Mouse (Mus musculus): Measurements from ENCODE around the gene Dcdc2c.
A peak's percentile ranks its signal among the peaks of the same experiment; 100 is the strongest.

Gene Dcdc2c

DNA sequence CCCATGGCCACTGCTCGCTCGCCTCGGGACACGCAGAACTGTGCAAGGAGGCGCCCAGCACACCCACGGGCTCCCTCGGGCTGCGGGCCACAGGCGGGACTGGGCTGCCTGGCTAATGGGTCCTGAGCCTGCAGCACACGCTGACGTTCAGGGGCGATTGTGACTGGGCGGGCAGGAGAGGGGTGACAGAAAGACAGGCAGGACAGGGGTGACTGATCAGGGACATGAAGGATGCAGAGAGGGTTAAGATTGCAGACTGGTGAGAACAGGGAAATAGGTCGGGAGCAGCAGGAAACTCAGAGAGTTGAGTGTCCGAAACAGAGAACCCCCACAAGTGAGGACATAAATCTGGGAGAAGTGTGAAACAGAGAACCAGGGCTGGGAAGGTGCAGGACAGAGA, at the start of gene Dcdc2c:
TSS of gene Dcdc2c (minus strand) at position 101 of the 400 bp plus-strand sequence.
- DNase-seq (ENCODE audit: low spot score), result no peak

DNA sequence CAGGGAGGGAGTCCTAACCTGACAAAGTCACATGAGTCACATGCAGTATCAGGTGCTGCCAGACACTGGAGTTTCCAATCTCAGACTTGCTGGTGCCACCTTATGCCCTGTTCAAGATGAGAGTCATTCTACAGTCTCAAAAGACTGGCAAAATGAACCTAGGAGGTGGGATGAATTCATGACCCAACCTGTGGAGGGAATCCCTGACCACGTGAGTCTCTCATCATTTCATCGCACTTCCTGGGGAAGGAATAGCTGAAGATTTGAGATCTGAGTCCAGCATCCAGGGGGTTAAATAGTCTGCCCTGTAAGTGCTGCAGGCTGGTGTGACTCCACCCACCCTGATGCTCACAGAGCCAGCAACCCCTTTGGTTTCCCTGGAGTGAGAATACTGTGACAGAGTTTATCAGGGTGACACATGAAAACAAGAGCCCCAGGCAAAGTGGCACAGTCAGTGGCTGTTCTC, 46.4 kb upstream of the Dcdc2c start:
- no peak for DNase-seq (ENCODE audit: low spot score)

DNA sequence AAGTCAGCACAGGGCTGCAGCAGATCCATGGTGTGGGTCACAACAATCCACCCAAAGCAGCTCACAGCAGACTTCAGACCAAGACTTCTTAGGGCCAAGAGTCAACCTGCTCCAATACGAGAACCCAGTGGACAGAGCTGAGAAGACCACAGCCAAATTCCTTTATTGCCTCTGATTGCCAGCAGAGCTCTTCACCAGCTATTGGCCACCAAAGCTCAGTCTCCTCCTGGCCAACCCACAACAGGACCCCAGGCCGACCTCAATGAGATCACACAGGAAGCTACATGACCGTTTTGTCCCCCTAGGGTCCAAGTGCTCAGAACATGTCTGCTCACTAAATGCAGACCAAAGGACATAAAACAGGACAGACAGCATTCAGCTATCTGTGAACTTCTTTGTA, 45.9 kb upstream of the Dcdc2c start:
- DNase-seq (ENCODE audit: low spot score), result no peak

DNA sequence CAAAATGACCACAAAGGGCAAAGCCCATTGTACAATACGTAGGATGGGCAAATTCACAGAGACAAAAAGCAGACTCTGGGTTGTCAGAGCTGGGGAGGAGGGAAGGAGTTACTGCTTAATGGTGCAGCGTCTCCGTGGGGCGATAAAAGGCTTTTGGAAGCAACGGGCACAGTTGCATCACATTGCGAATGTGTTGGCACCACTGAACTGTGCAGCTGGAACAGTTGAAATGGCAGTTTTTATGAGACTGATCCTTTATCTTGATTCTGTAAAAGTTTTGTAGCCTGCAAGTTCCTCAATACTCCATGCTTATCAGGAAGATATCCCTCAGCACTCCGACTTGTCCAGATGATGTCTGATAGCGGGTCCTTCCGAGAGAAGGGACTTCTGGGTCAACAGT, 45.5 kb upstream of the Dcdc2c start:
- DNase-seq (ENCODE audit: low spot score), result no peak

DNA sequence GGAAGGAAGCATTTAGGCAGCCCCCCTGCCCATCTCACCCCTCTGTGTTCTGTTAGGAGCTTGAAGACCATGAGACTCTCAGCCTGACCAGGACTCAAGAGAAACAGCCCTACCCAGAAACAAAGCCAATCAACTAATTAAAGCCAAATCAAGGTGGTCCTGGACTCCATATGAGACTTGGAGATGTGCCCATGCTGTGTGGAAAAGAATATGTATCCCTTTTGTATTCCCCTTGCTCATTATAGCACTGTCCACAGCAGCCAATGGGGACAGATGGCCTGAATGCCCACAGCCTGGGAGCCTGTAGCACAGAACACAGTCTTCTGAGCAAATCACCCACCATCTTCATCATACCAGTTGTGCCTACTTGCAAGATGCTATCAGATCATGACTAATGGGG, 44.7 kb upstream of the Dcdc2c start:
- no peak for DNase-seq (ENCODE audit: low spot score)

DNA sequence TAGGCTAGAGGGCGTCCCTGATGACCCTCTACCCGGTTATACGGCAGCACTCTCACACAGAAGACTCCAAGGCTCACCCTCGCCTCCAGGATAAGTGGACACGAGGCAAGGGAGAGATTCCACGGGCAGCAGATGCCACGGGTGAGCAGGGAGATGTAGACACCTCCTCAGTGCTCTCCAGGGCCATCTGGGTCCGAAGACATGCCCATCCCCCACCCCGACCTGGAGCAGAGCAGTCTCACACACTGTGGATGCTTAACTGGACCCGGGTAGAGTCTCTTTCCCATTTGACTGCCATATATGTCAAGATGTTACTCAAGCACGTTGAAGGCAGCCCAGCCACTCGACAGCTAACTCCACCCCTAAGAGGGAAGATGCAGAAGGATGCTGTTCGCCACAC, 38.2 kb upstream of the Dcdc2c start:
- no peak for DNase-seq (ENCODE audit: low spot score)

DNA sequence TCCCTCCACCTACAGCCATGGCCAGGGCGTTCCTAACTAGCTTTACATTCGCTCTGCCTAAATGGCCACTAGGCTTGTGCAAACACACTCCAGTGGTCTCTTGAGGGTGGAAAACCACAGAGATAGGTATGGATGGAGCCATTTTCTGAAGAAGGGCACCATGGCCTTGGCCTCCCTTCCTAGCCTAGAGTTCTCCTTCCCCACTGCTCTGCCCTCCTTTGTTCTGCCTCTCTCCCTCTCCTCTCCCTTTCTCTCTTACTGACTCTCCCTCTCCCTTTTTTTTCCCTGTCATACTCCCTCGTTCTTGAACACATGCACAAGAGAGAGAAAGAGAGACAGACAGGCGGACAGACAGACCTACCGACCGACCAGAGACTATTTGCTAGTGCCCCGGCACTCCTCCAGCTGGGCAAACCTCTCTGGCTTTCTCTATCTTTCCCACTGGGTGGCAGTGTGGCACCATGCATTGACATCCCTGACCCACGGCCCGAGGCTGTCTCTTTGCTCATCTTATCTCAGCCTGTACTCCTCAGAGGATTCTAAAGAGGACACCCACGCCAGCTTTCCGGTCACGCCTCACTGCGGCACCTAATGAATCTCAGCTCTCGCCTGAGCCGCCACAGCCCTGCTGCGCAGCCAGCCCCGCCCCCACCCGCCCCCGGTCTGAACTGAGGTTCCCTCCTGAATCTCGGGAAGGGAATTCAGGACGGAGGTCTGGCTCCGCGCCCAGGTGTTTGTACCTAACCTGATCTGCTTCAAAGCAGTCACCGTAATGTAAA, 37.1 kb upstream of the Dcdc2c start:
- DNase-seq (ENCODE audit: low spot score), result peak; percentile 81

DNA sequence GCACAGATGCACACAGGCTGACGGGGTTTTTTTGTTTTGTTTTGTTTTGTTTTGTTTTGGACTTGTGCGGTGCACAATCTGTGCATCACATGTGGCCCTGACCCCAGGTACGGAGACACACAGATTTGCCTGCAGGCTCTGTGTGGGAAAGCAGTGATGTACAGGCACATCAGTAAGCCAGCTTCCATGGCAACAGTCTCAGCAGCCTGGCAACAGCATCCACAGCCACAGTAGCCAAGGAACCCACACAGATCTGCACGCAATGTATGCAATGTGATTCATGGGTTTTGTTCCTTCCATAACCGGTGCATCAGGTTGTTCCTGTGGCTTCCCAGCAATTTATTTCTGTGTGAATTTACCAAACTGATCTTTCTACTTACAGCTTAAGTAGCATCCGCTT, 35.8 kb upstream of the Dcdc2c start:
- no peak for DNase-seq (ENCODE audit: low spot score)

DNA sequence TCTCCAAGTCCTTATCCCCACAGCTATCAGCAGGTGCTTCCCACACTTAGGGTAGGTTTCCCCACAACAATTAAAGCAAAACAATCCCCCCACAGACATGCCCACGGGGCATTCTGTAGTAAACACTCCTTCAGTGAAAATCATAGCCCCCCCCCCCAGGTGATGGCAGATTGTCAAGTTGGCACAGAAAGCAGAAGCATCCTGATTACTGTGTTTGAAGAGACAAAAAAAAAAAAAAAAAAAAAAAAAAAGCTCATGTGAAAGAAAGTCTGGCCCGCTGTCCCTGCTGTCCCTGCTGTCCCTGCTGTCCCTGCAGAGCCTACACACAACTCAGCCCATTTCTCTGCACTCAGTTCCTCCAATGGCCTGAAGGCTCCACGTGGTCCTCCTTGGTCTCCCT, 31.8 kb upstream of the Dcdc2c start:
- no peak for DNase-seq (ENCODE audit: low spot score)

DNA sequence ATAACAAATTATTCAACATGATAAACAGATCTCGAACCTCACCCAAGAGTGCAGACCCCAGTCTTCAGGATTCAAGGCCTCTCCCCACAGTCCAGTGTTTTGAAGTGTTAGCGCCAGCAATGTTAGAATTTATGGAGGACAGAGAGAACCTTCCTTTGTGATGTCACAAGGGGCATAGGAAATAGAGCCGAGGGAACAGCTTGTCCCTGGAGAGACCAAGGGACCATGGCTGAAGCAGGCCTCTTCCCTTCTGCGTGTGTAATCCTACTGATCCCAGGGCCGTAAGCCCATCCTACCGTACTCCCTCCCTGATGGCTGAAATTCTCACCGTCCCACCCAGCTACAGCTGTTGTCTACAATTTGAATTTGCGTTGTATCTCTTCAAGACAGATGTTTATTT, 30.2 kb upstream of the Dcdc2c start, which contains the start of gene Allc:
TSS of gene Allc (minus strand) at position 101 of the 400 bp plus-strand sequence.
- DNase-seq (ENCODE audit: low spot score), result no peak

DNA sequence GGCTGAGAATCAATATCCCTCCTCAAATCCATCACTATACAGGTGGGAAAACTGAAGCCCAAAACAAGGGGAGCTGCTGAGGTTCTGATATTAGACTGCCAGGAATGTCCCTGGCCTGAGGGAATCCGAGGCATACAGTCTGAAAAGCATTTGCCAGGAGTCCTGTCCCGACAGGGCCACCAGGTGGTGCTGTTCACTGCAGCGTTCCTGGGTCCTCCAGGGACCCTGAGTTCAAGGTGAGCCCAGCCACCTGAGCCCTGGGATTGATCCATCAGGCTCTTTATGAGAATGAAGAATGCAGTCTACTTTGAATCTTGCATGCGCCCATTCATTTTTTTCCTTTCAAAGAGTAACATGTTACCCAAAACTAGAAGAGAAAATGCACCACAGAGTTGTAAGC, 26.9 kb upstream of the Dcdc2c start:
- no peak for DNase-seq (ENCODE audit: low spot score)

DNA sequence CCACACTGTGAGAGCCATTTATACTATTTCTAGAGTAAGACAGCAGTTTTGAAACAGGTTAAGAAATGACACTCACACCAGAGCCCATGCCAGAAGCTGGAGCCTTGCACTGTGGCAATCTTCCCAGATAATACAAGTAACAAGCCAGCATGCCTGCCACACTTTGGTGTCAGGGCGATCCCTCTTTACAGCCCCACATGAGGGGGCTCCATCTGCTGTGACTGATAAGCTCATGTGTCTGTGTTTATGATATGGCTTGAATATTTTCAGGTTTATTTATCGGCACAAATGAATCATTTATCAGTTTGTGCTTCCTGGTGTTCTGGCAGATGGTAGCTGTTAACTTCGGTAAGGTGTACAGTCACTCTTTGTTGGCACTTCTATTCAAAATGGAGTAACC, 25.9 kb upstream of the Dcdc2c start:
- DNase-seq (ENCODE audit: low spot score), result no peak

DNA sequence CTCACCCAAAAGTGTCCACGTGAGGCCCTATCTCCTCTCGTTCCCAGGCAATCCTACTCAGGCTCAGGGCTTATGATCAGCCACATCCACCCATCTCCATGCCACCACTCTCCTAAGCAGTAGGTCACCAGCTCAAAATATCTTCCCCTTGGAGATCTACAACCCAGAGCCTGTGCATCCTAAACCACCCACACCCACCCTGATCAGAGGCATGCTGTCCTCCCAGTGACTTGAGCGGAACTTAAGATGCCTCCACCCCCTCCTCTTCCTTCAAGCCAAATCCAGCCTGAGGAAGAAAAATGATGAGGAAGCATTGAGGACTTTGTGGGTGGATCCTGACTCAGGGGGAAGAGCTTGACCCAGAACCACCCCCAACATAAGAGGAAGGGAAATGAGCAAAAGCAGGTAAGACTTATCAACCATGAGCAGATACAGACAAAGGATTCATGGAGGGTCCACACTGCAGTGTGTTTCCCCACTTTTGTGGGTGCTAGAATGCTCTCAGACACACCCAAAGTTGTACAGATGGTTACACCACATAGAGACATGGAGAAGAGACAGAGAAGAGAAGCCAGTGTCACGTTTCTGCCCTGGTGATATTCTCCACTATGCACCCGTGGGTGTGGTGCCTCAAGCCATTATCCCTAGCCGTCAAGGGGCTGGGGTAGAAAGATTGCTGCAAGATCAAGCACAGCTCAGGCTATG, 23.3 kb upstream of the Dcdc2c start:
- DNase-seq (ENCODE audit: low spot score), result no peak

DNA sequence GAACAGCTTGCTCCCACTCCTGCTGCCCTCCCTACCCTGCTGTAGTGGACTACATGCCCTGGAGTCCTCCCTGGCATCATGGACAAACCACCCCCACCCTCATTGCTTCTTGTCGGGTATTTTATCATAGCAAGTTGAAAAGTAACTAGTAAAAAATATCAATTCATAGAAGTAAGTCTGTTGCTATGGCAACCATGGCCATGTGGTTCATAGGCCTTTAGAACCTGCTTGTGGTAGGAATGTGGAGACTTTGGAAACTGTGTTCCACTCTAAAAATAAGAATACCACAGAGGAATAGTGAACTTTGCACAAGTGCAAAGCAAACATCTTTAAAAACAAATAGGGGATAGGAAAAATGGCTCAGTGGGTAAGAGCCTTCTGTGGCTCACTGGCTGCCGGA, 20.0 kb upstream of the Dcdc2c start:
- no peak for DNase-seq (ENCODE audit: low spot score)

DNA sequence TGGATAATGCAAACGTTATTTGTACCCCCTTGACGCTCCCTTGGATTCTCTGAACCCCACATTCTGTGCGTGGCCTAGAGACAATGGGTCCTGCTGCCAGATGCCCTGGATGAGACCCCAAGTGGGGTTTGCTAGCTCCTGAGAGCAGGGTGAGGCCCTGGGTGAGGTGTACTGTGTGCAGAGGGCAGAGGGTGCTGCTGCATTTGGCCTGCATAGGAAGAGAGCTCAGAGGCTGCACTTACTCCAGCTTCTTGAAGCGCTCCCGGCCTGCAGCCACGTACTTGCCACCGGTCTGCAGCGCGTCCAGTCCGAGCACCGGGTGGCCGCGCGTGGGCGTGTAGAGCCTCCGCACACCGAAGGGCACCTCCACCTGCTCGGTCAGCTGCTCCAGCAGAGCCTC, 424 bp downstream of the Dcdc2c start:
- no peak for DNase-seq (ENCODE audit: low spot score)

DNA sequence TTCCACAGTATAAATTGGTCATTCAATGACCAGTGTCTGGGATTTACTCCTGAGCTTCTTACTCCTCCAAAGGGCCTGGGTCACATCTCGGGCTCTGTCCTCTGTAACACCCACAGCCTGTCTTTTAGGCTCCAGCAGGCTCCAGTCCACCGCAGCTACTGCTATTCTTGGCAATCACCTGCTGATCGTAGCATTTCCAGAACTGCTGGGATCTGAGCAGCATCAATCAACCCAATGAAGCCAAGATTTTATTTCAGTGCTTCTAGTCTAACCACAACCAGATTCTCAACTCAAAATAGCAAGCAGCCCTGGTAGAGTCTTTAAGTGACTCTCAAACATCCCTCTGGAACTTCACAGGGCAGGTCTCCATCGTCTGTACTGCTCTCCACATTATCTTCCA, 3.3 kb downstream of the Dcdc2c start:
- DNase-seq (ENCODE audit: low spot score), result no peak

DNA sequence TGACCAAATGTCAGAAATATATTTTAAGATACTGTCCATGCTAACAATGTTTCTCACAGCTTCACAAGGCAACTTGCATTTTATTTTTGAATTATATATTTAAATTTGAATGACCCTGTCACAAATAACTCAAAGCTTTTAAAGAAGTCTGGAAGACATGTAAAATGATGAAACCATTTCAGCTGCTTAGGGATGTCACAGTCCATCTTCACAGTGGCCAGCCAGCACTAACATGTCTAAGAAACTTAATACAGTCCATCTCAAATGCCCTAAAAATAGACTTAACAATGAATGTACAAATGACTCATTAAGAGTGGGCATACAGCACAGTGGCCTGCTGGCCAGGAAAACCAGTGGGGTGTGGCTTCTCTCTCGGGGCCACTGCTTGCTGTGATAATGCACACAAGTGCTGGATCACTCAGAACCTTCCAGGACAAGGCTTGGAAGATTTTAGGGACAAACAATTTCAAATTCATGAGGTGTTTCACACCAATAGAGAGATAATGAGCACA, 37.9 kb downstream of the Dcdc2c start:
- DNase-seq (ENCODE audit: low spot score), result no peak

DNA sequence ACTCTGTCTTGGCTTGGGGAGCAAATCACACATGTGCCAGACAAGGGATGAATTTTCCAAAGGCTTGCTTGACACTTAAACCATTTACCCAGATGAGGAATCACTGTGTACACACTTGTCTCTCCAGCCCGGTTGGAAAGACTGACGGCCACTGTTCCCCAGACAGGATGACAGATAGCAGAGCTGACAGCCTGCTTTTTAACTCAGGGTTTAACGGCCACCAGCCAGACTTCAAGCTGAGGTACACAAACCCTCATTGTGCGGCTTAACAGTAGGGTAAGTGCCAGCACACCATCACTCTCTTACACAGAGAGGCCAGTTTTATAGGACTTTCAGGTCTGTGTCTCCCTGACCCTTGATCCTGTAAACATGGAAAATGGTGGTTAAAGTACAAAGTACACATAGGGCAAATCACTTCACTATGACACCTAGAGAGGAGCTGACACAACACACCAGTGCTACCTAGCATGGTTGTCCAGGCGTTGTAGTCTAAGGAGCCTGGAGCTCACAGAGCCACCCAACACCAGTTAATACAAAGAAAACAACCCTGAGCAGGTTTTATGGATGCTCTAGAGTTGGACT, 42.4 kb downstream of the Dcdc2c start:
- peak; percentile 51 for DNase-seq (ENCODE audit: low spot score)

DNA sequence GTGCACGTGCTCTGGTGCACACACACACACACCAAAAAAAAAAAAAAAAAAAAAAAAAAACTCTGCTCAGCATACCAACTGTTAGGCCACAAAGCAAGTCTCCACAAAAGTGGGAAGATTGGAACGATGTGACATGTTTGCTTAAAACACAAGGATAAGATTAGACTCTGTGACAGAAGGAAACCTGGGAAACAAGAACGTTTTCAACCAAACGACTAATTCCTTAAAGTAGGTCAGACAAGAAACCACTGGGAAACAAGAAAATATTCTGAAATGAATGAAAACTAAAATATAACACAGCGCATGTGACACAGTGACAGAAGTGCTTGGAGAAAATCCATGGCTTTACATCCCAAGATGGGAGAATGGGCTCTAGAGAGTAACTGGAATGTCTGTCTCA, 57.9 kb downstream of the Dcdc2c start:
- DNase-seq (ENCODE audit: low spot score), result no peak

DNA sequence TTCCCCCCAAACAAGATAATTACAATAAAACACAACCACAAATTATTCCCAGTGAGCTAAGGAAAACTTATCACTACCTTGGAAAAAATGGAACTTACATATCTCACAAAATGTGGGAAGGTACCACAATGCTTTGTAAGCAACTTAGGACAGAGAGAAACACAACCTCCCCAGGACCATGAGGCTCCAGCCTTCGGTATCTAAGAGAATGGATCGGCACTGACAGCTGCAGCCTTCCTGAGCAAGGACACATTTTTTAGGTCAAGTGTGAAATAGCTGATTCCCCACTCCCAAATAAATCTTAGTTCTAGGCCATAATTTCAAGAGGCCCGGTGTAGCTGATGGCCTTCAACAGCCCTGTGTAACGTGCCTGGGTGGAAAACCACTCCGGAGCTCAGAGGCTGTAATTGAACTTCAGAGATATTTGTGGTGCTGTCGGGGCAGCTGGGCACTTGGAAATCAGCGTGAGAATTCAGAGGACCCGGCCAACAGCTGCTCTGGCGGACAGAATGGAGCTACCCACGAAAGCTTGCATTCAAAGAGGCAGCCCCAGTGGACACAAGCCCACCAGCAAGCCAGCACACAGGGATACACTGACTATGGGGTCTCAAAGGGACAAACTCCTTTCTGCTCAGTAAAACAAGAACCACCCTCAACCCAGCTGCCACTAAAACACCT, 69.6 kb downstream of the Dcdc2c start:
- DNase-seq (ENCODE audit: low spot score), result no peak

DNA sequence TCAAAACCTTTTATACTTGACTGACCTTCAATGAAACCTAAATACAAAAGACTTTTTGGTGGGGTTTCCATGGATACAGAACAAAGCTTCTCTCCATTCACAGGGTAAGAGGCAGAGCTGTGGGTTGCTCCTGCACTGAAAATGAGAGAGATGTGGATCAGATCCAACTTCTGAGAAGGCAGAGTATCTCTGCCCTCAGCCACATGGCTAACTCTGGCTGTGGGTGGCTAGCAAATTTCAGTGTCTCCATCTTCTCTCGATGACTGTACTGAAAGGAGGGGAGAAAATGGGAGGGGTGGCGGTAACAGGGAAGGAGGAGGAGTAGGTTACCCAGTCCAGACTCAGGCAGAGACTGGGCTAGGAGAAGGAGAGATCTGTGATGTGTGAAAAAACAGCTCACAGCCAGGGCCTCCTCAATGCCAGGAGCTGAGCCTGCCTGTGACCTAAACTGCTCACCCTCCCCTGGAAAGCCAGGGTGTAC, 91.2 kb downstream of the Dcdc2c start:
- DNase-seq (ENCODE audit: low spot score), result no peak

DNA sequence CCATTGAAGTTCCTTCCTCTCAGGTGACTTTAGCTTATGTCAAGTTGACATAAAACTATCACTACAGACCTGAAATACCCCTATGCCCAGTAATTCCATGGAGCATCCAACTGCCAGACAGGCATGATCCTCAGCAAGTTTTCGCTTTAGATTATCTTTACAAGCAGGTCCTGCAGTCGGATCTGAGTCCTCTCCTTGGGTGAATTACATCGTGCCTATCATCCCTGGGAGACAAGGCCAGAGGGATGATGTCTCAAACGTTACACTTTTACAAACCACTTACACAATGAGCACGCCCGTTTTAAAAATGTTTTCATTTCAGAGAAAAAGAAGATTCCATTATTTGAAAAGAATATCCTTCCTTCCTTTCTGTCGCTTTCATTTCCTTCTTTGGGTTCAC, 91.7 kb downstream of the Dcdc2c start:
- DNase-seq (ENCODE audit: low spot score), result no peak
